Mouse (Mus musculus): ENCODE measurements around the gene Pdgfc. TPM values are rescaled to one million over a fixed set of nuclear protein-coding genes. Genes with fewer than 3 reads are reported as not detected.

Pdgfc gene
- 0.76 and 0.78 TPM in 2 replicates for polyA plus RNA-seq (2012; ENCODE audit: insufficient read depth, insufficient read length, missing spikeins)

GRCm38 (mm10) chr3:81036151-81036553 lies at the start of gene Pdgfc:
Gene Pdgfc, plus strand, starts transcription at chr3:81036416.
- Histone ChIP-seq H3K4me3 (ENCODE audit: insufficient read depth, low read length) (peak within 1 kb of the TSS; percentile 70), H3K27ac (ENCODE audit: insufficient read depth, low read depth, low read length) (no peak within 1 kb of the TSS), H3K4me1 (ENCODE audit: control insufficient read depth, insufficient read depth, low read length) (peaks cover 15% of the 10 kb centered on the region)
- TF ChIP-seq POLR2A (IDR thresholded peaks at IDR 0.05; ENCODE audit: borderline replicate concordance, low read depth, low read length): no peak
- no peak for TF ChIP-seq CTCF (IDR thresholded peaks at IDR 0.05; ENCODE audit: low read depth, low read length)

DNA sequence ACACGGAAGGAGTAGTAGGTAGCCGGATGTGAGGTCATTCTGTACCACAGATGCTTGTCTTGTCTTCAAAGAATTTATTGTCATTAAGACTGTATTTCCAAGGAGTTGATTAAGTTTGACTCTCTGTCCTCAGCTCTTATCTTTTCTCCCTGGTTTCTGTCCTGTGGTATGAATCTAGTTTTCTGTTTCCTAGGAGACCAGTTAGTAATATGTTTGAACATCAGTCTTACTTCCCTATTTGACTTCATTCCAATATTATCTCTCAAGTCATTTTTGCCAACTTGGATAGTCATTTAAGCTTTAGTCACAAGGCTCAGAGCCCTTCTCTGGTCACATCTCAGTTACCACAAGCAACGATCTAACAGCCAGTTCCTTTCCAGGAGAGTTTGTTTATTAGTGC lies 27.0 kb upstream of the Pdgfc start:
- H3K27ac ChIP-seq (ENCODE audit: insufficient read depth, low read depth, low read length): no peak overlapping the region
- no peak overlapping the region for H3K4me3 ChIP-seq (ENCODE audit: insufficient read depth, low read length)
- no peaks in the 10 kb centered on the region for H3K4me1 ChIP-seq (ENCODE audit: control insufficient read depth, insufficient read depth, low read length)
- TF ChIP-seq POLR2A (IDR thresholded peaks at IDR 0.05; ENCODE audit: borderline replicate concordance, low read depth, low read length): no peak
- TF ChIP-seq CTCF (IDR thresholded peaks at IDR 0.05; ENCODE audit: low read depth, low read length): no peak

DNA sequence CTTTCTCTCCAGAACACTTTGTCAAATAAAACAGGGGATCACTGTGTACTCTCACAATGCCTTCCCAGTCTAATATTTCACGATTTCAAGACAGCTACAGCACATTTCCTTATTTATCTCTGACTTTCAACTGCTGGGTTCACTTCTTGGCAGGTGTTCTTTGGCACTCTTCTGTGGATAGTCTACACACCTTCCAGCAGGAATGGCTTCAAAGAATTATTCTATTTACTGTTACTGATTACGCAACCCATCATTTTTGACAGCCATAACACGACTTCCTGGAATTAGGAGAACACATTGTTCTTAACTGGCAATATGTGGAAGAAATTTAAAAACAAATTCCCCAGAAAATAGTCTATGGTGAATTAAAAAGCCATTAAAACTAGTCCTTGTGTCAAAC lies 26.3 kb upstream of the Pdgfc start:
- no peak overlapping the region for H3K4me3 ChIP-seq (ENCODE audit: insufficient read depth, low read length)
- H3K4me1 ChIP-seq (ENCODE audit: control insufficient read depth, insufficient read depth, low read length): no peaks in the 10 kb centered on the region
- no peak overlapping the region for H3K27ac ChIP-seq (ENCODE audit: insufficient read depth, low read depth, low read length)
- TF ChIP-seq POLR2A (IDR thresholded peaks at IDR 0.05; ENCODE audit: borderline replicate concordance, low read depth, low read length): no peak
- TF ChIP-seq CTCF (IDR thresholded peaks at IDR 0.05; ENCODE audit: low read depth, low read length): no peak

DNA sequence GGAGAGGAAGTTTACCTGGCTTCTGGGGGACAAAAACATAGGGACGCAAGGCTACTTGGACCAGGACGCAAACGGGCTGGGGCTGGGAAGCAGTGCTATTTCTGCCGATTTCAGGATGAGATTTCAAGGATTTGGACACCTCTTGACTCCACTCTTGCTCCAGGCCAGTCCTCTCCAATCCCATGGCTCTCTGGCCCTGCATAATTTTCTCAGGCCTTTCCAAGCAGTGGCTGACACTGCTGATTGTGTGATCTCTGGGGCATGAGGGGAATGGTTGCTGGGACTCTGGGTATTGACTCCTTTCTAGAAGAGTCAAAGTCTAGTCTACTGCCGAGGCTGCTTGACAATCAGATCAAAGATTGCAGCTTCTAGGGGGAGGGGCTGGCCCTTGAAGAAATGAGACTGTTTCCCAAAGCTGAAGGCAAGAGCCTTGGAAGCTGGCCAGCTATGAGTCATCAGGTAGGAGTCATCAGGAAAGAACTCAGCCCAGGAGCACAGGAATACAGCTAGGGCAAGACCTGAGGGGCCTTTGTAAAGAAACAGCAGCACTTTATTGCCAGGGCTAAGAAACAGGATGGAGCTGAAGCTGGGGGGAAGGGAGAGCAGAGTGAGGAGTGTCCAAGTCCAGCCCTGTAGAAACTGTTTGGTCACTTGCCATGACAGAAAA lies 18.7 kb upstream of the Pdgfc start:
- no peak for TF ChIP-seq POLR2A (IDR thresholded peaks at IDR 0.05; ENCODE audit: borderline replicate concordance, low read depth, low read length)
- H3K27ac ChIP-seq (ENCODE audit: insufficient read depth, low read depth, low read length): no peak overlapping the region

GRCm38 (mm10) chr3:81020064-81020463 lies 16.2 kb upstream of the Pdgfc start:
- H3K27ac ChIP-seq (ENCODE audit: insufficient read depth, low read depth, low read length): no peak overlapping the region
- no peak overlapping the region for H3K4me3 ChIP-seq (ENCODE audit: insufficient read depth, low read length)
- no peaks in the 10 kb centered on the region for H3K4me1 ChIP-seq (ENCODE audit: control insufficient read depth, insufficient read depth, low read length)
- TF ChIP-seq POLR2A (IDR thresholded peaks at IDR 0.05; ENCODE audit: borderline replicate concordance, low read depth, low read length): no peak
- no peak for TF ChIP-seq CTCF (IDR thresholded peaks at IDR 0.05; ENCODE audit: low read depth, low read length)

More for the DNA sequence above, 18.7 kb upstream of the Pdgfc start:
- H3K4me1 ChIP-seq (ENCODE audit: control insufficient read depth, insufficient read depth, low read length): no peaks in the 10 kb centered on the region
- no peak overlapping the region for H3K4me3 ChIP-seq (ENCODE audit: insufficient read depth, low read length)

- no peaks in the 10 kb centered on the region for H3K4me1 ChIP-seq (ENCODE audit: control insufficient read depth, insufficient read depth, low read length)
- H3K4me3 ChIP-seq (ENCODE audit: insufficient read depth, low read length): no peak overlapping the region
- no peak for TF ChIP-seq CTCF (IDR thresholded peaks at IDR 0.05; ENCODE audit: low read depth, low read length)
- no peak for TF ChIP-seq POLR2A (IDR thresholded peaks at IDR 0.05; ENCODE audit: borderline replicate concordance, low read depth, low read length)
- no peak overlapping the region for H3K27ac ChIP-seq (ENCODE audit: insufficient read depth, low read depth, low read length)
These were observed 14.4 kb upstream of the Pdgfc start for GRCm38 (mm10) chr3:81021783-81022182.

DNA sequence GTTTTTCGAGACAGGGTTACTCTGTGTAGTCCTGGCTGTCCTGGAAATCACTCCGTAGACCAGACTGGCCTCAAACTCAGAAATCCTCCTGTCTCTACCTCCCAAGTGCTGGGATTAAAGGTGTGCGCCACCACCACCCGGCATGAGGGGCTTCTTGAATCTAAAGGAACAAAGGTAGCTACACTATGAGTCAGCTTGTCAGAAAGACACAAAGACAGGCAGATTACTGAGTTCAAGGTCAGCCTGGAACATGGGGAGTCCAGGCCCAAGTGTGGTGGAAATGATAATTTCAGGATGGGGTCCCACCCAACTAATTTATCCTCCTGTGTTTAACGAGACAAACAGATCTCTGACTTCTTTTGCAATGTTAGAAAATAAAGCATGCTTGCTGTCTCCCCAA lies 13.9 kb upstream of the Pdgfc start:
- no peak overlapping the region for H3K27ac ChIP-seq (ENCODE audit: insufficient read depth, low read depth, low read length)
- no peak overlapping the region for H3K4me3 ChIP-seq (ENCODE audit: insufficient read depth, low read length)
- no peaks in the 10 kb centered on the region for H3K4me1 ChIP-seq (ENCODE audit: control insufficient read depth, insufficient read depth, low read length)
- TF ChIP-seq POLR2A (IDR thresholded peaks at IDR 0.05; ENCODE audit: borderline replicate concordance, low read depth, low read length): no peak
- TF ChIP-seq CTCF (IDR thresholded peaks at IDR 0.05; ENCODE audit: low read depth, low read length): no peak

- no peak overlapping the region for H3K27ac ChIP-seq (ENCODE audit: insufficient read depth, low read depth, low read length)
- no peaks in the 10 kb centered on the region for H3K4me1 ChIP-seq (ENCODE audit: control insufficient read depth, insufficient read depth, low read length)
- H3K4me3 ChIP-seq (ENCODE audit: insufficient read depth, low read length): no peak overlapping the region
- TF ChIP-seq CTCF (IDR thresholded peaks at IDR 0.05; ENCODE audit: low read depth, low read length): no peak
- no peak for TF ChIP-seq POLR2A (IDR thresholded peaks at IDR 0.05; ENCODE audit: borderline replicate concordance, low read depth, low read length)
These were observed 13.4 kb upstream of the Pdgfc start for GRCm38 (mm10) chr3:81022845-81023244.

- Histone ChIP-seq H3K4me3 (ENCODE audit: insufficient read depth, low read length) (no peak overlapping the region), H3K4me1 (ENCODE audit: control insufficient read depth, insufficient read depth, low read length) (no peaks in the 10 kb centered on the region), H3K27ac (ENCODE audit: insufficient read depth, low read depth, low read length) (no peak overlapping the region)
- no peak for TF ChIP-seq CTCF (IDR thresholded peaks at IDR 0.05; ENCODE audit: low read depth, low read length)
- TF ChIP-seq POLR2A (IDR thresholded peaks at IDR 0.05; ENCODE audit: borderline replicate concordance, low read depth, low read length): no peak
These were observed 12.6 kb upstream of the Pdgfc start for GRCm38 (mm10) chr3:81023568-81023967.

DNA sequence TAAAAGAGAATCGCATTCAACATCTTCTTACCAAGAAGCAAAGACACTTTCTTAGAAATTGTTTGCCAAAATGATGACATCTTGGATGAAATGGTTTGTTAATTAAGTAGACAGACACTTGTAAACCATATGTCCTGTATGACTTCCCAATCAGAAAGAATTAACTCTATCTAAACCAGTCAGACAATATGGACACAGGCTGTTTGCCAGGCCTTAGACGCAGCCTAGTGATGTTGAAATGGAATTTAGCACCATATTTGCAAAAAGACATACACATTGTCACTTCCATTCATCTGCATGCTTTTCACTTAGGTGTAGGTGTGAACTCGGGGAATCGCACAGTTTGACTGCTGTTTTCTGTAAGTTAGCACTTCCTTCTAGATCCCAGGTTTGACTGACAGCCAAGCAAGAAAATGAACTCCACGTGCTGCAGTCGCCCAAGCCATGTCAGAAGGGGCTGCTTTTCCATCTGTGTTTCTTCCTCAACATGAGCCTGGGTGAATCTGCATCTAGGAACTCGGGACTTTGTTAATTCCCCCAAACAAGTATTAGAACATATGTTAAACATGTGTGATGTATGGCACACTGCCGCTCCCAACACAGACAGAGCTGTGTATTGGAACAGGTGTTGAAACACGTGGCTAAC lies 10.5 kb upstream of the Pdgfc start:
- Histone ChIP-seq H3K4me1 (ENCODE audit: control insufficient read depth, insufficient read depth, low read length) (no peaks in the 10 kb centered on the region), H3K4me3 (ENCODE audit: insufficient read depth, low read length) (no peak overlapping the region), H3K27ac (ENCODE audit: insufficient read depth, low read depth, low read length) (no peak overlapping the region)
- TF ChIP-seq POLR2A (IDR thresholded peaks at IDR 0.05; ENCODE audit: borderline replicate concordance, low read depth, low read length) (no peak), CTCF (IDR thresholded peaks at IDR 0.05; ENCODE audit: low read depth, low read length) (no peak)
